Mouse (Mus musculus) heart, postnatal 0 days (tissue): Measurements from ENCODE around the gene AU040320. TPM values are rescaled to one million over a fixed set of nuclear protein-coding genes. Genes with fewer than 3 reads are reported as not detected.
A peak's percentile ranks its signal among the peaks of the same experiment; 100 is the strongest.

ENCODE experiments used
- ATAC-seq: fragments of 200-750 bp; cut with Nextera tagmentation; 2 replicates; pipeline ENCODE4 v1.8.0; 2017; ENCODE audit warnings: low read depth, moderate number of reproducible peaks, moderate library complexity; ENCODE audit not compliant: insufficient read depth
- DNase-seq: peaks from one replicate; pipeline ENCODE4 v3.0.0-alpha.2; 2016; ENCODE audit warnings: low spot score
- H3K27ac ChIP-seq: fragments of 300-500 bp; sonication (generic); 2 replicates; pipeline ENCODE4 v1.5.1; 2014; ENCODE audit warnings: low read depth, mild to moderate bottlenecking
- H3K27me3 ChIP-seq: fragments of 300-500 bp; sonication (generic); 2 replicates; pipeline ENCODE4 v1.6.1; 2014; ENCODE audit warnings: low read length, mixed read lengths; ENCODE audit not compliant: control insufficient read depth, insufficient read depth
- H3K36me3 ChIP-seq: fragments of 300-500 bp; sonication (generic); replicated peaks from 2 replicates; pipeline ENCODE4 v1.6.1; 2014; ENCODE audit warnings: low read length, mixed read lengths; ENCODE audit not compliant: control insufficient read depth, insufficient read depth
- H3K4me1 ChIP-seq: fragments of 300-500 bp; sonication (generic); 2 replicates; pipeline ENCODE4 v1.6.1; 2014; ENCODE audit warnings: antibody characterized with exemption; ENCODE audit not compliant: control insufficient read depth, insufficient read depth
- H3K4me2 ChIP-seq: fragments of 300-500 bp; sonication (generic); 2 replicates; pipeline ENCODE4 v1.6.1; 2014; ENCODE audit warnings: low read depth, mild to moderate bottlenecking, low read length, moderate library complexity
- H3K4me3 ChIP-seq: fragments of 300-500 bp; sonication (generic); 2 replicates; pipeline ENCODE4 v1.5.1; 2014; ENCODE audit warnings: low read depth, low read length
- H3K9ac ChIP-seq: fragments of 300-500 bp; sonication (generic); replicated peaks from 2 replicates; pipeline ENCODE4 v1.6.1; 2014; ENCODE audit warnings: low read depth, low read length, mixed read lengths
- H3K9me3 ChIP-seq: fragments of 300-500 bp; sonication (generic); replicated peaks from 2 replicates; pipeline ENCODE4 v1.6.1; 2016; ENCODE audit warnings: low read length; ENCODE audit not compliant: control insufficient read depth
- CTCF ChIP-seq: IDR thresholded peaks from 2 replicates; pipeline ENCODE4 v1.5.1; 2016; ENCODE audit warnings: antibody characterized with exemption, control low read depth, low read depth
- EP300 ChIP-seq: IDR thresholded peaks from 2 replicates; pipeline ENCODE4 v1.6.1; 2016; ENCODE audit warnings: antibody characterized with exemption, low read depth
- WGBS: fragments of 180-500 bp; shearing (Covaris S2); extraction: QIAGEN DNeasy Blood & Tissue Kit; methylation state at CpG from one replicate; pipeline ENCODE4 v1.1.7; 2014; 5-methylcytosine and 5-hydroxymethylcytosine counted together
- polyA plus RNA-seq: library from polyadenylated mRNA; unstranded; fragments of >200 nt; fragmentation: Nextera tagmentation; extraction: Ambion mirVana; gene quantifications from 2 replicates; pipeline ENCODE4 v1.2.1, GENCODE M21; 2015
- total RNA-seq: library from RNA; depleted of rRNA; stranded (reverse); fragments of >200 nt; gene quantifications from 2 replicates; pipeline ENCODE4 v1.2.3, GENCODE M21; 2014; ENCODE audit warnings: low replicate concordance

Gene AU040320
- total and polyA plus RNA-seq, 2 experiments from 2014 or later = 16.6 to 69.0 TPM

- no peaks in the 10 kb centered on the region for H3K27me3 ChIP-seq
- H3K36me3 ChIP-seq = peaks cover 17% of the 10 kb centered on the region
- DNase-seq (no peak), ATAC-seq (no peak)
- 64% methylated on average over 10 of the region's 10 CpGs for WGBS
- H3K9me3 ChIP-seq = no peaks in the 10 kb centered on the region
- no peak overlapping the region for H3K27ac ChIP-seq
- no peak overlapping the region; the same call in 1 of the 2 replicates for H3K4me2 ChIP-seq
- H3K9ac ChIP-seq = no peak overlapping the region
- no peak overlapping the region; the same call in 1 of the 2 replicates for H3K4me3 ChIP-seq
- TF ChIP-seq CTCF (no peak), EP300 (no peak)
- peaks cover 24% of the 10 kb centered on the region for H3K4me1 ChIP-seq
Measured at GRCm38 (mm10) chr4:126751556-126752023, 1.8 kb upstream of the AU040320 start.

- TF ChIP-seq CTCF = no peak
- no peak for TF ChIP-seq EP300
- H3K36me3 ChIP-seq = peaks cover 11% of the 10 kb centered on the region; the same call in 1 of the 2 replicates
- DNase-seq = no peak
- H3K4me3 ChIP-seq = peak overlapping the region; percentile 95
- H3K9ac ChIP-seq = peak overlapping the region; percentile 67
- peaks cover 24% of the 10 kb centered on the region for H3K4me1 ChIP-seq
- 7% methylated on average over 13 of the region's 13 CpGs for WGBS
- H3K27me3 ChIP-seq = no peaks in the 10 kb centered on the region
- no peaks in the 10 kb centered on the region for H3K9me3 ChIP-seq
- H3K27ac ChIP-seq = no peak overlapping the region
- ATAC-seq = no peak
- peak overlapping the region; percentile 90 for H3K4me2 ChIP-seq
Measured at GRCm38 (mm10) chr4:126752024-126752607, 1.2 kb upstream of the AU040320 start.

- Histone ChIP-seq H3K9ac (peak overlapping the region; percentile 67), H3K27me3 (no peaks in the 10 kb centered on the region), H3K9me3 (no peaks in the 10 kb centered on the region), H3K36me3 (peaks cover 11% of the 10 kb centered on the region; the same call in 1 of the 2 replicates), H3K4me2 (peak overlapping the region; percentile 90), H3K27ac (peak overlapping the region; percentile 87), H3K4me1 (peaks cover 24% of the 10 kb centered on the region), H3K4me3 (peak overlapping the region; percentile 95)
- no peak for DNase-seq
- under 1% methylated on average over 23 of the region's 23 CpGs for WGBS
- no peak for ATAC-seq
- TF ChIP-seq CTCF = no peak
- no peak for TF ChIP-seq EP300
Measured at GRCm38 (mm10) chr4:126752608-126753141, 669 bp upstream of the AU040320 start.

- Histone ChIP-seq H3K4me1 (peaks cover 24% of the 10 kb centered on the region), H3K4me3 (peak overlapping the region; percentile 95), H3K27ac (peak overlapping the region; percentile 87), H3K9ac (peak overlapping the region; percentile 67), H3K27me3 (no peaks in the 10 kb centered on the region), H3K9me3 (no peaks in the 10 kb centered on the region), H3K36me3 (peaks cover 12% of the 10 kb centered on the region; the same call in 1 of the 2 replicates), H3K4me2 (peak overlapping the region; percentile 90)
- WGBS = 2% methylated on average over 12 of the region's 12 CpGs
- no peak for DNase-seq
- no peak for TF ChIP-seq EP300
- no peak for TF ChIP-seq CTCF
- no peak for ATAC-seq
Measured at GRCm38 (mm10) chr4:126754231-126754611, 877 bp downstream of the AU040320 start.

- H3K4me3 ChIP-seq = no peak overlapping the region
- H3K36me3 ChIP-seq = 0 out of 2 replicates have a peak, but pooled peaks cover 12% of the 10 kb centered on the region
- H3K9me3 ChIP-seq = no peaks in the 10 kb centered on the region
- H3K27me3 ChIP-seq = no peaks in the 10 kb centered on the region
- no peak overlapping the region for H3K9ac ChIP-seq
- H3K27ac ChIP-seq = no peak overlapping the region
- peaks cover 21% of the 10 kb centered on the region for H3K4me1 ChIP-seq
- peak overlapping the region; percentile 90 for H3K4me2 ChIP-seq
- no peak for ATAC-seq
- 44% methylated on average over 12 of the region's 12 CpGs for WGBS
- no peak for DNase-seq
- TF ChIP-seq EP300 = no peak
- TF ChIP-seq CTCF = no peak
Measured at GRCm38 (mm10) chr4:126754736-126755374, 1.5 kb downstream of the AU040320 start.
